Mouse (Mus musculus) forebrain, embryonic 11.5 days (tissue): ENCODE results near the gene Nhsl2. TPM values are rescaled to one million over a fixed set of nuclear protein-coding genes. Genes with fewer than 3 reads are reported as not detected.

Experiments
- ATAC-seq: fragments of 200-750 bp; cut with Nextera tagmentation; replicated peaks from 2 replicates; pipeline ENCODE4 v1.8.0; 2017; ENCODE audit warnings: moderate TSS enrichment; ENCODE audit not compliant: low FRiP score
- DNase-seq: peaks from one replicate; pipeline ENCODE4 v3.0.0-alpha.2; 2017; ENCODE audit warnings: low spot score
- H3K27ac ChIP-seq: fragments of 300-500 bp; sonication (generic); 2 replicates; pipeline ENCODE4 v1.5.1; 2014; ENCODE audit warnings: low read depth, low read length
- H3K27me3 ChIP-seq: fragments of 300-500 bp; sonication (generic); 2 replicates; pipeline ENCODE4 v1.6.1; 2014; ENCODE audit warnings: mild to moderate bottlenecking, low read length, mixed read lengths; ENCODE audit not compliant: control insufficient read depth, insufficient read depth
- H3K36me3 ChIP-seq: fragments of 300-500 bp; sonication (generic); 2 replicates; pipeline ENCODE4 v1.6.1; 2014; ENCODE audit warnings: mild to moderate bottlenecking, low read length, moderate library complexity, mixed read lengths; ENCODE audit not compliant: control insufficient read depth, insufficient read depth
- H3K4me1 ChIP-seq: fragments of 300-500 bp; sonication (generic); replicated peaks from 2 replicates; pipeline ENCODE4 v1.6.1; 2014; ENCODE audit warnings: low read length, mixed read lengths; ENCODE audit not compliant: control insufficient read depth, insufficient read depth
- H3K4me2 ChIP-seq: fragments of 300-500 bp; sonication (generic); 2 replicates; pipeline ENCODE4 v1.6.1; 2014; ENCODE audit warnings: low read depth, mild to moderate bottlenecking, low read length, moderate library complexity, mixed read lengths; ENCODE audit not compliant: severe bottlenecking
- H3K4me3 ChIP-seq: fragments of 300-500 bp; sonication (generic); 2 replicates; pipeline ENCODE4 v1.5.1; 2014; ENCODE audit warnings: low read depth, low read length
- H3K9ac ChIP-seq: fragments of 300-500 bp; sonication (generic); 2 replicates; pipeline ENCODE4 v1.6.1; 2014; ENCODE audit warnings: low read length
- H3K9me3 ChIP-seq: fragments of 300-500 bp; sonication (generic); 2 replicates; pipeline ENCODE4 v1.6.1; 2016; ENCODE audit warnings: low read length, mixed read lengths; ENCODE audit not compliant: control insufficient read depth
- WGBS: fragments of 180-500 bp; shearing (Covaris S2); extraction: QIAGEN DNeasy Blood & Tissue Kit; methylation state at CpG from one replicate; pipeline ENCODE4 v1.1.7; 2014; 5-methylcytosine and 5-hydroxymethylcytosine counted together
- polyA plus RNA-seq: library from polyadenylated mRNA; unstranded; fragments of >200 nt; fragmentation: Nextera tagmentation; extraction: Ambion mirVana; gene quantifications from 2 replicates; pipeline ENCODE4 v1.2.1, GENCODE M21; 2014

Nhsl2 gene
- polyA plus RNA-seq, 1 experiment from 2014 or later, result 11.6 TPM

DNA sequence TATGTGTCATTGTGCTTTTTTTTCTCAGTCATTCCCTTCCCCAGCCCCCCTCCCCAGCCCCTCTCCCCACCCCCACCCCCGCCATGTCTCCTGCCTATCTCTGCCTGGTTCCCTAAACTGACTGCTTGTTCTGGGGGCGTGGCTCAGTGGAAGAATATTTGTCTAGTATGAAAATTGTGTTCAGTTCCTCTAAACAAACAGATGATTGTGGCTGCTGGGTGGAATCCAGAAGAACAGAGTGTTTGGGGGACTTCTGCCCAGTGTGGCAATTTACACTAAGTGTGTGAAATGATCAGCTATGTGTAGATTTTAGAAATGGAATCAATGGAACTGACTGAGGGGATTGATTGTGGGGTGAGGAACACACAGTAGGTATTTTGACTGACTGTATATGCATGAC lies 184.4 kb downstream of the Nhsl2 start:
- Histone ChIP-seq H3K27me3 (peaks cover 3% of the 10 kb centered on the region; the same call in 1 of the 2 replicates), H3K4me2 (no peak overlapping the region), H3K9me3 (no peaks in the 10 kb centered on the region), H3K9ac (no peak overlapping the region), H3K4me1 (no peaks in the 10 kb centered on the region), H3K4me3 (no peak overlapping the region), H3K36me3 (no peaks in the 10 kb centered on the region), H3K27ac (no peak overlapping the region)
- DNase-seq (no peak), ATAC-seq (no peak)
- WGBS, result 78% methylated on average over 2 of the region's 2 CpGs

DNA sequence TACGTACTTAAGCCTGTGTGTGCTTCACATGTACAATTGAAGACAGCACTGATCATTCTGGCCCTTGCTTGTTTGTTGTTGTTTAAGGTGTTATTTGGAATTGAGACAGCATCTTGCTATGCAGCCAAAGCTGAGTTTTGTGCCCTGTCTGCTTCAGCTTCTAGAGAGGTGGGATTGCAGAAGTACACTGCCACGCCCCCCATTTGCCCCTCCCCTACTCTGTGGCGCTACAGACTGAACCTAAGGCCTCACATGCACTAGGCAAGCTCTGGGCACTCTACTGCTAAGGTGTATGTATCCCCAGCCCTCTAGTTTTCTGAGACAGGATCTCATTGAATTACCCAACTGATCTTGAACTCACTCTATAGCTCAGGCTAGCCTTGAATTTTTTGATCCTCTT lies 186.5 kb downstream of the Nhsl2 start:
- Histone ChIP-seq H3K36me3 (no peaks in the 10 kb centered on the region), H3K9ac (no peak overlapping the region), H3K9me3 (no peaks in the 10 kb centered on the region), H3K4me2 (no peak overlapping the region), H3K4me1 (no peaks in the 10 kb centered on the region), H3K27ac (no peak overlapping the region), H3K4me3 (no peak overlapping the region), H3K27me3 (peaks cover 2% of the 10 kb centered on the region; the same call in 1 of the 2 replicates)
- no peak for ATAC-seq
- 54% methylated on average over 3 of the region's 3 CpGs for WGBS
- no peak for DNase-seq

DNA sequence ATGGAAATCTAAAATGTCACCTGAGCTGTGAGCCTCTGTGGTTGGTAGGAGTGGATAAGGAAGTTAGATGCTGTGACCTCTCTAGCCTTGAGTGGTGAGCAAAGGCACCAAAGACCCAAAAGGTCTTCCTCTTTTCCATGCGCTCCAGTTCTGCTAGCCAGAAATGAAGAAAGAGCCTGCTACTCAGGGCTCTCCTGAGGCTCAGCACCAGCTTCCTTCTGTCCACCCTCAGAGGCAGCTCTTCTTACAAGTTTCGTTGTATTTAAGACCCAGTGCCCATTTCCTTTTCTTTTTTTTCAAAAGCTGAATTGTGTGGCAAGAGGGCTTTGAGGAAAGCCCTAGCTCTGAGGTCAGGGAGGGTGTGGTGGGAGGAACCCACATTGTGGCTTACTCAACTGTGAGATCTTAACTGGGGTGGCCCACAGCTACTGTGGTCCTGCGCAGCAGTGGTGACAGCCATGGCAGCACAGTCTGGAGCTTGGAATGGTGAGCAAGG lies 187.7 kb downstream of the Nhsl2 start:
- Histone ChIP-seq H3K27ac (no peak overlapping the region), H3K36me3 (no peaks in the 10 kb centered on the region), H3K4me2 (no peak overlapping the region), H3K4me1 (no peaks in the 10 kb centered on the region), H3K4me3 (no peak overlapping the region), H3K9me3 (no peaks in the 10 kb centered on the region), H3K27me3 (peaks cover 2% of the 10 kb centered on the region; the same call in 1 of the 2 replicates), H3K9ac (no peak overlapping the region)
- DNase-seq (no peak), ATAC-seq (no peak)
- WGBS, result 71% methylated on average over 3 of the region's 3 CpGs

DNA sequence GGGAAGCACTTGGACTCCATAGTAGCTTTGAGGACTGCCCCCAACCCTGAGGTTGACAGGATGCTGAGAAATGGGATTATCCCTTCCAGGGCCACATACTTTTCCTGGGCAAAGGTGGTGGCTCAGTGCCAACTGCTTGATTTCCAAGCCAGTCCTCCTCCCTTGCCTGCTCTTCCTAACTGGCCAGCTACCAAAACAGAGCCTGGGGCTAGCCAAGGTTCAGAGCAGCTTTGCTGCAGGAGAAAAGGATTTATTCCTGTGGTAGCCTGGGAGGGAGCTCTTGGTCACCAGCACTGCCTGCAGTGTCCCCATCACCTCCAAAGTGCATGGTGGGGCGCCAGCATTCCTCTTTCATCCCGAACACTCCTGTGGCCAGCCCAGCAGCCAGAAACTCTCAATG lies 188.3 kb downstream of the Nhsl2 start:
- no peaks in the 10 kb centered on the region for H3K36me3 ChIP-seq
- DNase-seq (no peak), ATAC-seq (no peak)
- no peaks in the 10 kb centered on the region for H3K4me1 ChIP-seq
- H3K4me3 ChIP-seq, result no peak overlapping the region
- peaks cover 2% of the 10 kb centered on the region; the same call in 1 of the 2 replicates for H3K27me3 ChIP-seq
- no peak overlapping the region for H3K27ac ChIP-seq
- H3K9me3 ChIP-seq, result no peaks in the 10 kb centered on the region
- no peak overlapping the region for H3K4me2 ChIP-seq
- H3K9ac ChIP-seq, result no peak overlapping the region
- WGBS, result 73% methylated on average over 2 of the region's 2 CpGs

DNA sequence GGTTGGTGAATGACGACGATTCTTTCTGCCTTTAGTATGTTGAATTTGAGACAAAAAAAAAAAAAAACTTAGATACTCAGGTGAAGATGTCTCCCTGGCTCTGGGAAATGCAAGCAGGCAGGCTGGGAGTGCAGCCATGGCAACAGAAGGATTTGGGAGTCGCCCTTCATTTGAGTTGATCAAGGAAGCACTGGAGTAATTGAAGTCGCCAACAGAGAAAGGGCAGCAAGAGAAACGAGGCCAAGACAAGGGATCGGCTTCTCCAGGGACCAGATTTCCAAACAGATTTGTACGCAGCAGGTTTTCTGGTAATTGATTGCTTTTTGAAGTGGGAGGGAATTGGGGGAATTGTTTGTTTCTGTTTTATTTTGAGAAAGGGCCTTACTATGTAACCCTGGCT lies 192.4 kb downstream of the Nhsl2 start:
- 56% methylated on average over 7 of the region's 7 CpGs for WGBS
- ATAC-seq (no peak), DNase-seq (no peak)
- no peak overlapping the region for H3K9ac ChIP-seq
- H3K4me1 ChIP-seq, result no peaks in the 10 kb centered on the region
- H3K27me3 ChIP-seq, result peaks cover 3% of the 10 kb centered on the region; the same call in 1 of the 2 replicates
- H3K9me3 ChIP-seq, result no peaks in the 10 kb centered on the region
- H3K36me3 ChIP-seq, result no peaks in the 10 kb centered on the region
- H3K27ac ChIP-seq, result no peak overlapping the region
- H3K4me2 ChIP-seq, result no peak overlapping the region
- no peak overlapping the region for H3K4me3 ChIP-seq

DNA sequence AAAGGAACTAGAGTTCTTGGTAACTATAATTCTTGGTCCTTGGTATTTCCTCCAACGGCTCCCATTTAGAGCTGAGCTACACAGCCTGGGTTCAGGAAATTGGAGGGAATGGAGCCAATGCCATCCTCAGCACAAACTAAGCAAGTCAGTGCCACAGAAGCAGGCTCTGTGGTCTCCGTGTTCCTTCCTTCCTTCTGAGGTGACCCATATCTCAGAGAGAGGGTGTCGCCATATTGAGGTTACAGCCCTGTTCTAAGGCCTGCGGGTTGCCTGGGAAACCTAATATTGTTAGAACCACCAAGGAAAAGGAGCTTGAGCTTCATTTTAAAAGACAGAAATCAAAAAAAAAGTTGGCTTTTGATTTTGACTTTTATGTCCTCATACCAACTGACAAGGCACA lies 193.2 kb downstream of the Nhsl2 start:
- ATAC-seq, result no peak
- Histone ChIP-seq H3K36me3 (no peaks in the 10 kb centered on the region), H3K4me3 (no peak overlapping the region), H3K27ac (no peak overlapping the region), H3K9ac (no peak overlapping the region), H3K4me1 (no peaks in the 10 kb centered on the region), H3K27me3 (peaks cover 3% of the 10 kb centered on the region; the same call in 1 of the 2 replicates), H3K4me2 (no peak overlapping the region), H3K9me3 (no peaks in the 10 kb centered on the region)
- WGBS, result 86% methylated on average over 4 of the region's 4 CpGs
- no peak for DNase-seq

DNA sequence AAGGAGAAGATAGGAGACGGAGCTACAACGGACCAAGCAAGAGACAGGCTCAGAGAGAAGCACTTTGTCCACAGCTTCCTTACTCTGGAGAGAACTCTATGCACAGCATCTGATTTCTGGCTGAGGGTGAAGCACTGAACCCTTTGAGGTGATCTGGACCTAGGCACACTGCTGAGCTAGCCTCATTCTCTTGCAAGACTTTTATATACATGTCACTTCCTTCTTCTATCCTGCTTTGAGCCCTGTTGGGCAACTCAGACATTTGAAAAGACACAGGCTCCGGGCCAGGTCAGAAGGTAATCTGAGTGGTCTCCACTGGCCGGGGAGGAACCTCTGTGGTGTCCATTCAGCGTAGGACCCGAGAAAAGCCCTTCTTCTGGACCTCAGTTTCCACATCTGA lies 201.4 kb downstream of the Nhsl2 start:
- no peak overlapping the region for H3K4me2 ChIP-seq

DNA sequence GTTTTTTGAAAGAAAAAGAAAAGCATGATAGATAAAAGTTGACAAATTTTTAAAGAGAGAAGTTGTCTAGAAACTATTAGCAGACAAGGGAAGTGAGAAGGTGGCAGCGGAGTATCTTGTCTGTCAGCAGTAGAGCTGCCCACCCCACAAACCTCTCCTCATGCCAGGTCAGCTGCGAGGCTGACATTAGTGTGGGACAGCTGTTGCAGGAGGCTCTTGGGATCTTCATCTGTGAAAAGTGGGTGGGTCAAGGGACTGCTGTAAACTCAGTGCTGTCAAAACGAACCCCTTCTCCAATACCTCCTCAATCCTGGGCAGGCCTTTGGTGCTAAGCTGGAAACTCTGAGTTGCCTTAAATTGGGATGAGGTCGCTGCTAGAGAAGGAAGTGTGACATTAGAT lies 202.0 kb downstream of the Nhsl2 start:
- DNase-seq, result no peak
- H3K27ac ChIP-seq, result no peak overlapping the region
- no peaks in the 10 kb centered on the region for H3K36me3 ChIP-seq
- no peak overlapping the region for H3K4me2 ChIP-seq
- H3K9me3 ChIP-seq, result no peaks in the 10 kb centered on the region
- H3K4me3 ChIP-seq, result no peak overlapping the region
- 86% methylated on average over 4 of the region's 4 CpGs for WGBS
- H3K27me3 ChIP-seq, result peaks cover 16% of the 10 kb centered on the region
- ATAC-seq, result no peak
- no peaks in the 10 kb centered on the region for H3K4me1 ChIP-seq
- no peak overlapping the region for H3K9ac ChIP-seq

More for the DNA sequence above, 201.4 kb downstream of the Nhsl2 start:
- no peaks in the 10 kb centered on the region for H3K4me1 ChIP-seq
- no peaks in the 10 kb centered on the region for H3K9me3 ChIP-seq
- no peak for ATAC-seq
- H3K27me3 ChIP-seq, result peaks cover 16% of the 10 kb centered on the region
- H3K4me3 ChIP-seq, result no peak overlapping the region
- H3K36me3 ChIP-seq, result no peaks in the 10 kb centered on the region
- H3K27ac ChIP-seq, result no peak overlapping the region
- H3K9ac ChIP-seq, result no peak overlapping the region
- WGBS, result 79% methylated on average over 6 of the region's 6 CpGs
- DNase-seq, result no peak

DNA sequence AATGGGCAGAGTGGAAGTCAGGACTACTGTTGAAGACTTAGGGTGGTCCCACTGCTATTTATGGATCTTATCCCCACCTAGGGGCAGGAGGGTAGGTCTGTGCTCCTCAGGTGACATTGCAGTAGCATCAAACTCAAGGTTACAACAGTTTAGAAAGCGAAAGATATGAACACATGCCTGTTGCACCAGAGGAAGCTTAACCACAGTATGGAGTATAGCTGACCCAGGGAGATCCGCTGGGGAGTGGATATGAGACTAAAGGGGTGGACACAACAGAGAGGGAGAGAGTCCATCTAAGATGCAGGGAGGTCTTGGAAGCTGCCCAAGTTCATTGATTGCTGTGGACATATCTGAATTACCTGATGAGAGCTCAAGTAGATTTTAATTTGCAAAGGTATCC lies 204.2 kb downstream of the Nhsl2 start:
- H3K4me3 ChIP-seq, result no peak overlapping the region
- no peaks in the 10 kb centered on the region for H3K36me3 ChIP-seq
- H3K27ac ChIP-seq, result no peak overlapping the region
- 88% methylated on average over 2 of the region's 2 CpGs for WGBS
- H3K9me3 ChIP-seq, result no peaks in the 10 kb centered on the region
- ATAC-seq (no peak), DNase-seq (no peak)
- peaks cover 16% of the 10 kb centered on the region for H3K27me3 ChIP-seq
- no peak overlapping the region for H3K4me2 ChIP-seq
- no peaks in the 10 kb centered on the region for H3K4me1 ChIP-seq
- no peak overlapping the region for H3K9ac ChIP-seq
